Mouse (Mus musculus): ENCODE results near the gene Nvl. TPM values are rescaled to one million over a fixed set of nuclear protein-coding genes. Genes with fewer than 3 reads are reported as not detected.

Gene Nvl
- polyA plus RNA-seq, 1 experiment, result 6.6 TPM

- no peaks in the 10 kb centered on the region for H3K4me1 ChIP-seq (ENCODE audit: control insufficient read depth, insufficient read depth, low read length)
- TF ChIP-seq CTCF (conservative IDR thresholded peaks at IDR 0.05; ENCODE audit: insufficient read depth, insufficient read length, low read depth, low read length) (peak; percentile 49), POLR2A (IDR thresholded peaks at IDR 0.05; ENCODE audit: low read depth, low read length) (no peak)
- H3K27ac ChIP-seq (ENCODE audit: insufficient read depth, low read depth, low read length), result no peak overlapping the region
- no peaks in the 10 kb centered on the region for H3K36me3 ChIP-seq (ENCODE audit: control insufficient read depth, insufficient read depth, low read length)
- no peak for DNase-seq
- no peak overlapping the region for H3K4me3 ChIP-seq (ENCODE audit: insufficient read depth, low read depth, low read length)
- 38% methylated on average over 5 of the region's 5 CpGs for WGBS
- no peaks in the 10 kb centered on the region for H3K27me3 ChIP-seq (replicated peaks; ENCODE audit: control insufficient read depth, insufficient read depth, low read length)
Measured at GRCm38 (mm10) chr1:181073075-181073474, 70.9 kb downstream of the Nvl start.

- no peak for TF ChIP-seq CTCF (conservative IDR thresholded peaks at IDR 0.05; ENCODE audit: insufficient read depth, insufficient read length, low read depth, low read length)
- no peak for TF ChIP-seq POLR2A (IDR thresholded peaks at IDR 0.05; ENCODE audit: low read depth, low read length)
- no peak for DNase-seq
- H3K4me1 ChIP-seq (ENCODE audit: control insufficient read depth, insufficient read depth, low read length), result no peaks in the 10 kb centered on the region
Measured at GRCm38 (mm10) chr1:181069671-181070070, 74.3 kb downstream of the Nvl start.

DNA sequence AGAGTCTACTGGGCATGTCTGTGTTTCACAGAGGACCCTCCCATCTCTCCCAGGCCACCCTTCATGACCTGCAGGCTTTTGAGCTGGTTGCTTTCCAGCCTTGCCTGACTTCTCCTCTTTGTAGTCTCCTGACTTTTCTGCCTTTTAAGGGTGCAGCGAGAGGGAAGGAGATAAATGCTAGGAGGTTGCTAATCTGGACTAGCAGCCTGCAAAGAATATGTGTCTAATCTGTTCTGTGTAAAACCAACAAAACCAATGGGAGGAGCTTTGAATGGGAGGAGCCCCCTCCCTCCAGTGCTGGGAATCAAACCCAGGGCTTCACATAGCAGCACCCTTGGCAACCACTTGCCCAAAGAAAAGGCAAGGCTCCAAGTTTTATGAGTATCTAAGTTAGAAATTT, 75.7 kb downstream of the Nvl start:
- Histone ChIP-seq H3K27me3 (replicated peaks; ENCODE audit: control insufficient read depth, insufficient read depth, low read length) (no peaks in the 10 kb centered on the region), H3K4me3 (ENCODE audit: insufficient read depth, low read depth, low read length) (no peak overlapping the region), H3K36me3 (ENCODE audit: control insufficient read depth, insufficient read depth, low read length) (no peaks in the 10 kb centered on the region), H3K27ac (ENCODE audit: insufficient read depth, low read depth, low read length) (no peak overlapping the region), H3K4me1 (ENCODE audit: control insufficient read depth, insufficient read depth, low read length) (no peaks in the 10 kb centered on the region)
- no peak for DNase-seq
- 92% methylated on average over 1 of the region's 1 CpGs for WGBS
- TF ChIP-seq CTCF (conservative IDR thresholded peaks at IDR 0.05; ENCODE audit: insufficient read depth, insufficient read length, low read depth, low read length), result no peak
- no peak for TF ChIP-seq POLR2A (IDR thresholded peaks at IDR 0.05; ENCODE audit: low read depth, low read length)

More at GRCm38 (mm10) chr1:181069671-181070070, 74.3 kb downstream of the Nvl start:
- Histone ChIP-seq H3K4me3 (ENCODE audit: insufficient read depth, low read depth, low read length) (no peak overlapping the region), H3K27ac (ENCODE audit: insufficient read depth, low read depth, low read length) (no peak overlapping the region), H3K36me3 (ENCODE audit: control insufficient read depth, insufficient read depth, low read length) (no peaks in the 10 kb centered on the region), H3K27me3 (replicated peaks; ENCODE audit: control insufficient read depth, insufficient read depth, low read length) (no peaks in the 10 kb centered on the region)
- WGBS, result 62% methylated on average over 11 of the region's 11 CpGs

- H3K27ac ChIP-seq (ENCODE audit: insufficient read depth, low read depth, low read length), result no peak overlapping the region
- 68% methylated on average over 6 of the region's 6 CpGs for WGBS
- no peak for DNase-seq
- no peaks in the 10 kb centered on the region for H3K36me3 ChIP-seq (ENCODE audit: control insufficient read depth, insufficient read depth, low read length)
- H3K4me3 ChIP-seq (ENCODE audit: insufficient read depth, low read depth, low read length), result no peak overlapping the region
- H3K27me3 ChIP-seq (replicated peaks; ENCODE audit: control insufficient read depth, insufficient read depth, low read length), result no peaks in the 10 kb centered on the region
- TF ChIP-seq POLR2A (IDR thresholded peaks at IDR 0.05; ENCODE audit: low read depth, low read length) (no peak), CTCF (conservative IDR thresholded peaks at IDR 0.05; ENCODE audit: insufficient read depth, insufficient read length, low read depth, low read length) (no peak)
- no peaks in the 10 kb centered on the region for H3K4me1 ChIP-seq (ENCODE audit: control insufficient read depth, insufficient read depth, low read length)
Measured at GRCm38 (mm10) chr1:181064648-181065047, 79.4 kb downstream of the Nvl start.

- no peaks in the 10 kb centered on the region for H3K27me3 ChIP-seq (replicated peaks; ENCODE audit: control insufficient read depth, insufficient read depth, low read length)
- H3K27ac ChIP-seq (ENCODE audit: insufficient read depth, low read depth, low read length), result no peak overlapping the region
- no peaks in the 10 kb centered on the region for H3K4me1 ChIP-seq (ENCODE audit: control insufficient read depth, insufficient read depth, low read length)
- no peak overlapping the region for H3K4me3 ChIP-seq (ENCODE audit: insufficient read depth, low read depth, low read length)
- TF ChIP-seq CTCF (conservative IDR thresholded peaks at IDR 0.05; ENCODE audit: insufficient read depth, insufficient read length, low read depth, low read length), result no peak
- no peak for TF ChIP-seq POLR2A (IDR thresholded peaks at IDR 0.05; ENCODE audit: low read depth, low read length)
- DNase-seq, result no peak
- no peaks in the 10 kb centered on the region for H3K36me3 ChIP-seq (ENCODE audit: control insufficient read depth, insufficient read depth, low read length)
- 76% methylated on average over 2 of the region's 2 CpGs for WGBS
Measured at GRCm38 (mm10) chr1:181063991-181064390, 80.0 kb downstream of the Nvl start.

GRCm38 (mm10) chr1:181061784-181062485, 82.1 kb downstream of the Nvl start:
- Histone ChIP-seq H3K36me3 (ENCODE audit: control insufficient read depth, insufficient read depth, low read length) (no peaks in the 10 kb centered on the region), H3K4me1 (ENCODE audit: control insufficient read depth, insufficient read depth, low read length) (no peaks in the 10 kb centered on the region), H3K27ac (ENCODE audit: insufficient read depth, low read depth, low read length) (no peak overlapping the region), H3K4me3 (ENCODE audit: insufficient read depth, low read depth, low read length) (no peak overlapping the region), H3K27me3 (replicated peaks; ENCODE audit: control insufficient read depth, insufficient read depth, low read length) (no peaks in the 10 kb centered on the region)
- WGBS, result 55% methylated on average over 3 of the region's 3 CpGs
- DNase-seq, result no peak
- TF ChIP-seq CTCF (conservative IDR thresholded peaks at IDR 0.05; ENCODE audit: insufficient read depth, insufficient read length, low read depth, low read length), result no peak

DNA sequence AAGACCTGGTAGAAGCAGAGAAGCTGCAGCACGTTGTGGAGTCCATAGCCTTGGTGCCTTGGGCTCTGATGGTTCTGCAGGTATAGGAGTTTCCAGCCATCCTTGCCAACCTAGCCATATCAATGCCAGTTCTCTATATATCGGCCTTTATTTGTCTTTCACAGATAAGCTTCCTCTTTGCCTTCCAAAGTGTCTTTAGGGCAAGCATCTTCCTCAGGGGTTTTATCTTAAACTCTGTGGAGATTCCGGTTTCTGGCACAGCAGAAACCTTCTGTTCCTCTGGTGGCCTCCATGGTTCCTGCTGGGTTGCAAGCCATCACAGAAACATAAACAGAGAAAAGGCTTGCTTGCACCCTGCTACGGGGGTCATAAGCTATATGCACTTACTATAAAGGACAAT, 91.1 kb downstream of the Nvl start:
- Histone ChIP-seq H3K27ac (ENCODE audit: insufficient read depth, low read depth, low read length) (no peak overlapping the region), H3K4me3 (ENCODE audit: insufficient read depth, low read depth, low read length) (no peak overlapping the region), H3K4me1 (ENCODE audit: control insufficient read depth, insufficient read depth, low read length) (no peaks in the 10 kb centered on the region), H3K36me3 (ENCODE audit: control insufficient read depth, insufficient read depth, low read length) (no peaks in the 10 kb centered on the region), H3K27me3 (replicated peaks; ENCODE audit: control insufficient read depth, insufficient read depth, low read length) (no peaks in the 10 kb centered on the region)
- WGBS, result 83% methylated on average over 4 of the region's 4 CpGs
- no peak for DNase-seq
- TF ChIP-seq POLR2A (IDR thresholded peaks at IDR 0.05; ENCODE audit: low read depth, low read length), result no peak
- no peak for TF ChIP-seq CTCF (conservative IDR thresholded peaks at IDR 0.05; ENCODE audit: insufficient read depth, insufficient read length, low read depth, low read length)
